Mouse (Mus musculus) brain, embryonic 14.5 days (tissue): ENCODE results near the gene Dnajb1.

Experiments used
- CTCF ChIP-seq: fragments of 200-500 bp; IDR thresholded peaks from 2 replicates; pipeline ENCODE4 v1.5.1; 2012; ENCODE audit warnings: inconsistent platforms, mild to moderate bottlenecking, moderate library complexity, borderline replicate concordance; ENCODE audit not compliant: insufficient read depth, insufficient read length; ENCODE audit errors: extremely low read depth
- POLR2A ChIP-seq: fragments of 200-500 bp; IDR thresholded peaks from 2 replicates; pipeline ENCODE4 v1.6.1; 2012; ENCODE audit warnings: mild to moderate bottlenecking, inconsistent platforms, borderline replicate concordance; ENCODE audit not compliant: poor library complexity, insufficient read depth, insufficient read length, severe bottlenecking; ENCODE audit errors: extremely low read depth

DNA sequence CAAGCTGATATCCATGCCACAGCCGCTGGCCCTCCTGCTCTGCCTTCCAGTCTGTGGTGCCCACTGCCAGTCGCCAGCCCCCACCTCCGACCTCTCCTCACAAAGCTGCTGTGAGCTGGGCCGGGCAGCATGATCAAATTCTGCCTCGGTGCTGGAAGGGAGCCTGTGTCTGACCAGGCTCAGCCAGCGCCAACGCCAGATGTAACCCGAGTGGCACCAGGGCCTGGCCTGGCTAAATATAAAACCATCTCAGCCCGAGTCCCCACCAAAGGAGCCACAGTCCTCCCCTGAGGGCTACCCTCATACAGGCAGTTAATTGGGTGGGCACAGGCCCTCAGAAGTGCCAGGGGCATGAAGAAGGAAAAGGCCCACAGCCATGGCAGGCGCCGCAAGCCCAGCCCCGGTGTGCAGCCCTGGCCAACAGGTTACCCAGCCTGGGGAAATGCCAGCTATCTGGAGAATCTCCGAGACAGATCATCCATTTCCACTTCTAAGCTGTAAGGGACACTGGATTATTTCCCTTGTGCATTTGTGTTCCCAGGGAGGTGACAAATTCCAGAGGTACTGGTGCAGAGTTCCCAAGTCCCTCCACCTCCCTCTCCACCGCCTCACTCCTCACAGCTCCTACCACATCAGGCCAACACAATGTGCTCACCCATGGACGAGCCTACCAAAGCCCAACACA lies 33.2 kb upstream of the Dnajb1 start:
- TF ChIP-seq CTCF (no peak), POLR2A (no peak)
